Mouse (Mus musculus): ENCODE measurements around the gene Gm49395.

Gene Gm49395

DNA sequence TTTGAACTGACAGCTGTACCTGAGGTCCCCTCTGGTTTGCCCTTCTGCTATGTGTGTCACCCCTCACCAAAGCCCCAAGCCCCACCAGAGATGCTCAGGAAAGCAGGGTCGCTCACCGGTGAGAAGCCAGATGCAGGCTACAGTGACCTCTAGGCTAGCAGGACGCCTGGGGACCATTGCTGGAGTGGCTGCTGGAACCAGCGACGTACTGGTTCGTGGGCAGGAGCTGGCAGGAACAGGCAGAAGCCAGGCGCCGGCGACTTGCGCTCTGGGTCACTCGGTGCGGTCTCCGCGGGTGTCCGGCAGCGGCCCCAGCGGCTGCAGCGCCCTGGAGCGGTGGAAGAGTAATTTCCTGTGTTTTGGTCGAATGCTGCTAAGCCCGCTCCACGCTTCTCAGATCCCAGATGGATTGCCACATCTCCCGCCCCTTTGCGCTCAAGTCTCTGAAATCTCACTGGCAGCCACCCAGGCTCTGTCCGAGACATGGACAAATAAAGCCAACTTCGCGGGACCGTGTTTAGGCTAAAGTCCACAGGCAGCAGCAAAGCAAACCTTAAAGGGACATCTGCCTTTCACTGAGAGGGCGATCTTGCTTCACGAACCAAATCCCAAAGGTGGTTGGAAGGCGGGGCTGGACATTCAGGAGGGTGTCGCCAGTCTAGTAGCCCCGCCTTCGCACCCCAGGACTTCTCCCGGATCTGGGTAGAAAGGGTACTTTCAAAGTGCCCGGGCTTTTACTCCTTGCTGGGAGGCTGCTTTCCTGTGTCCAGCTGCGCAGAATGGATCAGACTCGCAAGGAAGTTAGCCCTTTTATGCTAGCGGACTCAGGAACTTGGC, at the start of gene Gm49395, which contains the start of gene Itga1:
Gene Gm49395, minus strand, starts transcription at position 567 of the 837 bp plus-strand sequence.
Gene Itga1, minus strand, starts transcription at position 610 of the 837 bp plus-strand sequence.
- DNase-seq: peak; percentile 94

DNA sequence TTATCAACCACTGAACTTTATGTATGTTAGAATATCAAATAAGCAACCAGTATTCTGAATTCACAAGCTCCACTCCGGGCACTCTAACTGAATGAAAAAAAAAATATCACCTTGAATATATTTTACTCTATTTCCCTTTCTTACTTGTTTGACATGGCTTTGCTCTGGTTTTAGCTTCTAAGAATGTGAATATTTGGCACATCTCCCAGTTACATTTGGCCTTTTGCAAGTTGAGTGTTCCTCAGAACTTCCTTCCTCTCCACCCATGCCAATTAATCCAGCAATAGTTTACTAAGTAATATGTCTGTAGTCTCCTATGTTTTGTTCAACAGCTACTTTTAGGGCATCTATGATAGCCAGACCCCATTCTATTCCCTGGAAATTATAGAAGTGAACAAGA, 48.9 kb upstream of the Gm49395 start:
- DNase-seq: peak; percentile 24

- DNase-seq: no peak
Observed at GRCm38 (mm10) chr13:115149849-115150248, 48.1 kb upstream of the Gm49395 start.

- DNase-seq: no peak
Observed at GRCm38 (mm10) chr13:115143575-115143974, 41.9 kb upstream of the Gm49395 start.

GRCm38 (mm10) chr13:115142066-115142465, 40.3 kb upstream of the Gm49395 start:
- DNase-seq: no peak

DNA sequence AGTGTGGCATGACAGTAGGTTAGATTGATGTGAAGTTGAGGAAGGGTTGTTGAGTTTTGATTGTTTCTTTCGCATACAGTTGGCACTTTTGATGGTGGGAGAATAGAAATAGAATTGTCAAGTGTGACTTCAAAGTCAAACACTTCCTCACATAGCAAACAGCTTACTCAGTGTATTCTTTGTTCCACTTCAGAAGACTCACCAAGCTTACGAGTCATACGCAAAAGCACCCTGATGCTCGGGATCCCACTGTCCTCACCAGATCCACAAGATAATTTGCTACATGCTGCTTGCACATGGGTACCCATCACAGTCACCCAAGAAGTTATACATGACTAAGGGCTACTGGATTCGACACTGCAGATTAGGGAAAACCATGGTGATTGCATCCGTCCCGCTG, 36.8 kb upstream of the Gm49395 start:
- DNase-seq: no peak

DNA sequence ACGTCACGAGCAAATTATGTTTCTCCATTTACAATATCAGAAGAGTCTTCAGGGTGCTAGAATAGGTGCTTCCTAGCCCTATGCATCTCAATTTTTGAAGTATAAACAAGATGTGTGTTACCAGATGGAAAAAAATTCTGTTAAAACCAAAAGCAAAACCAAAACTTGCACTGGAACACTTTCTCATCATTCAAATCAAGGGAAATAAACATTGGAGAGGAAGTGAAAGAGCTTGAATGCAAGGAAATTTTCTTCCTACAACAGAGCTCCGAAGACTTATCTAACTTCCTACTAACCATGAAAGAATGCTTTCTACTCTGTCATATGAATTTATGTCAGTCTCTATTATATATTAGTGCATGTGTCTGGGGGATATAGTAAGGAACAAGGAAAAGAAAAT, 35.0 kb upstream of the Gm49395 start:
- no peak for DNase-seq

DNA sequence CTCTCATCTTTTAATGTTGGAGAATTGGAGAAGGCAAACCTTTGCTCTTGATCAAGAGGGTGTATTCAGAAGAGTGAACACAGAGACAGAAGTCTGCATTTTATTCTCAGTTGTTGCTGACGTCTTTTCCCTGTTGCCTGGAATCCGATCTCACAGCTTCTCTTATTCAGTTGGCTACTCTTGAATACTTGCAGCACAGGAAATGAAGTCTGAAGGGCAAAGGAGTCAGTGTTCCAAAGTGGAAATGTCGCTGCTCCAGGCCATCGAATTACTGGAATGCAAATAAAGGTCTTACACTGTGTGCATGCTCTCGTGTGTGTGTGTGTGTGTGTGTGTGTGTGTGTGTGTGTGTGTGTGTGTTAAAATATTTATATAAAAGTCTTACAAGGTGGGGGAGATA, 30.7 kb upstream of the Gm49395 start:
- peak; percentile 11 for DNase-seq

GRCm38 (mm10) chr13:115131381-115131780, 29.7 kb upstream of the Gm49395 start:
- DNase-seq: no peak

DNA sequence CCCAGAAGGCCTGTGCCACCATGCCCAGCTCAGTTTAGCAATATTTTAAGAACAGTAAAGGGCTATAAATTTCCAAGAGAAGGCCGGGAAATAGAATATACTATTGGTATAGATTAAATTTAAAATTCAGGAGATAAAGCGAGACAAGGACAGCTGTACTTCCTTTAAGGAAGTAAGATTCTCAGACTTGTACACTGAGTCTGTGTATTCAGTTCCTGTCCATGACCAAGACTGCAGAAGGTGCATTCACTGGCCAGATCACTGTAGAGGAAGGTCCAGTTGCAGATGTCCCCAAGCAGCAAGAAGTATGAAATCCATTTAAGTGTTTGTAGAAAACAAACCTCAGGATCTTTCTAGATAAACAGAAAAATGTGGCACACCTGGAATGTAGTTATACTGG, 28.3 kb upstream of the Gm49395 start:
- no peak for DNase-seq

DNA sequence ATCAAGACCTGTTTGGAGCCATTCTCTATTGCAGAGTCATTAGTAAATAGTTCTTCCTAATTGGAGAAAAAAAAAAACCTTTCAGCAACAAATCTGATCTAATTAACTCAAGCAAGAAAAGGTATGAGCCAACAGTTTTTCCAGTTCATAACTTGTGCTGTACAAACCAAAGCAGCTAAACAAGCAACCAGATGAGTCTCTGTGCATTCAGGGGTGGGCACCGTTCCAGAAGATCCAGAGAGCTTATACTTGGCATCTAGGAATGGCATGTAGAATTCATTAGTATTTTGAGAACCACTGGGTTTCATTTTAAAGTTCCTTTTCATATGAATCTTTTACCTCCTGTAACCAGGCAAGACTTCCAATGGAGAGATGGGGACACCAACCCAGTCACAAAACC, 26.1 kb upstream of the Gm49395 start:
- no peak for DNase-seq

DNA sequence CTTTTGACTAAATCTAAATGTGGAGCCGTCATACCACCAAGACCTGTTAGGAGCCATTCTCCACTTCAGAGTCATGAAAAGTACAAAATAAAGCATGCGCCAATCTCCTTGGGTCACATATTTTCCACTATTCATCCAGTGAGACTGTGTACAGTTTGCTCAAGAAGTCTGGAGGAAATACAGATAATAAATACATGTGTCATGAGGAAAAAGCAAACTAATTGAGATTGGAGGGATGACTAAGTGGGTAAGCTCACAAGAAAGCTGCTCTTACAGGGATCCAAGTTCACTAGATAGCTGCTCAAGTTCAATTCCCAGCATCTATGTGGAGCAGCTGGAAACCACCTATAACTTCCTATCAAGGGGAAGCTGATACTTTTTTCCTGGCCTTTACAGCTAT, 24.8 kb upstream of the Gm49395 start:
- DNase-seq: no peak

DNA sequence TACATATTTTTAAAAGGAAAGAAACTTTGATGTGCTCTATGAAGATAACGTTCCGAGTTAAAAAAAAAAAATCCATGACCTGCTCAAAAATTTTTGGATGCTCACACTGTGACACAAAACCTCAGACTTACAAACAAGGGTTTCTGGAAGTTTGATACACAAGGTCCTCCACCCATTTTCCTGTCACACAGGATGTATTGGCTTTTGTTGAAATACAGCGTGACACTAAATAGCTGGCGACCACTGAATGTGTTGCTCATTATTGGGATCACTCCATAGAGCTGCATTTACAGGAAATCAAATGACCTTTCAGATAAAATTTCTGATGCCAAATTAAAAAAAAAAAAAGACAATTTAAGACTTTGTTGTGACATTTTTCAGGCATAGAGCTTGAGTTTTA, 23.4 kb upstream of the Gm49395 start:
- no peak for DNase-seq

- no peak for DNase-seq
Observed at GRCm38 (mm10) chr13:115124521-115124920, 22.8 kb upstream of the Gm49395 start.

DNA sequence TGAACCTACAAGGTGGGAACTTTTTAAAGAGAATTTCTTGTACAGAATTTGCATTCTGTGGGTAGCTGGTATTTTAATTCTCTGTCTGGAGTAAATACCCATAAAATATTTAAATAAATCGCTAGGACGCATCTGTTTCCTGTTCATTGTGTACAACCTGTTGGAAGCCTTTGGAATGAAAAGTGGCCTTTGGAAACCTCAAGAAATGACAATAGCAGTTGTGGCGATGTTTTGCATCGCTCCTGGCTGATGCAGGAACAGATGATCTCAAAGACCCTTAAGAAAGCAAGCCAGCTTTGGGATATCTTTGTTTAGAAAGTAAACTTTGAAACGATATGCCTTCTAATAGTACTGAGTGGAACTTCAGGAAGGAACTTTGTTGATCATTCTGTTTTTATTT, 17.0 kb upstream of the Gm49395 start:
- DNase-seq: peak; percentile 24

DNA sequence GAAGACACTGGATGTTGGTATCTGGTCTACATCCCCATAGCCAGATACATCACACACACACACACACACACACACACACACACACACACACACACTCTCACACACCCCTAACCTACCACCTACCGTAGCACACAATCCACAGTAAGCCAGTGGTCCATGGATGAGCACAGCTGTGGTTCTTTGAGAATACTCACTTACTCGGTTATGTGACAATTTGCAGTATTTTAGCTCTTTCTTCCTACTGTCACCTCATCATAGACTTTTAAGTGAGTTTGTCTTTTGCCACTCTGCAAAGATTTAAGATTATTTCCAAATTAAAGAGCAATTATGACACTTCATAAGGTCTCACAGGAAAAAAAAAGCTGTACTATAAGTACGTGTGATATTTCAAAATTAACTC, 16.5 kb upstream of the Gm49395 start:
- no peak for DNase-seq

DNA sequence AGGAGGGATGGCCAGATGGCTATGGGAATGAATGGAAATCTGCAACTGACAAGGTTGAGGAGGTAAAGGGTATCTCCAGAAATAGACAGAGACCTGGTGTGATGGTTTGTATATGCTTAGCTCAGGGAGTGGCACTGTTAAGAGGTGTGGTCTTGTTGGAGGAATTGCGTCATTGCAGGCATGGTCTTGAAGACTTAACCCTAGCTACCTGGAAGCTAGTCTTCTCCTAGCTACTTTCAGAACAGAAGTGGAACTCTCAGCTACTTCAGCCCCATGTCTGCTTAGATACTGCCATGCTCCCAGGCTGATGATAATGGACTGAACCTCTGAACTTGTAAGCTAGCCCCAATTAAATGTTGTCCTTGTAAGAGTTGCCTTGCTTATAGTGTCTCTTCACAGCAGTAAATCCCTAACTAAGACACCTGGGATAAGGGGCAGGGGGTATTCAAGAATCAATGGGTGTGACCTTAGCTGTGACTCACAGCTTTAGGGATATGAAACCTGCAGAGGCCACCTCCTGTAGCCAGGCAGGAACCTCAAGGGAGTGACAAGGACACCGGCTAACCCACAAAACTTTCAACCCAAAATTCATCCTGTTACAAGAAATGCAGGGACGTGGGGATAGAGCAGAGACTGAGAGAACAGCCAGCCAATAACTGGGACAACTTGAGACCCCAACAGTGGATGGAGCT, 15.4 kb upstream of the Gm49395 start:
- DNase-seq: no peak

DNA sequence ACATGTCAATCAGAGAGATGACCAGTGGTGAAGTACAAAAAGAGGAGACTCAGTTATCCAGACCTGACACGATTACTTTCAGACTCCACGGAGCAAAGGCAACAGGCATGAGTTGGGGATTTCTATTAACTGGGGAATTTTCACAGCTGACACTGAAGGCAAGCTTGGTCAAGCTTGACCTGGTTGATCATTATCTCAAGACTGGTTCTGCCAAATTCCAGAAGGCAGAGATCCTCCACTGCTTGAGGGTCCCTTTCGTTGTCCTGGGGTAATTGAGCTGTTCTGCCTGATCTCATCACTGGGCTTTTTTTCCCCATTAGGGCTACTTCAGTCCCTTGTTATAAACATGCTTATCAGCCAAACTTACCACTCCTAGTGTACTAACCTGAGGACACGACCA, 7.9 kb upstream of the Gm49395 start:
- DNase-seq: no peak

DNA sequence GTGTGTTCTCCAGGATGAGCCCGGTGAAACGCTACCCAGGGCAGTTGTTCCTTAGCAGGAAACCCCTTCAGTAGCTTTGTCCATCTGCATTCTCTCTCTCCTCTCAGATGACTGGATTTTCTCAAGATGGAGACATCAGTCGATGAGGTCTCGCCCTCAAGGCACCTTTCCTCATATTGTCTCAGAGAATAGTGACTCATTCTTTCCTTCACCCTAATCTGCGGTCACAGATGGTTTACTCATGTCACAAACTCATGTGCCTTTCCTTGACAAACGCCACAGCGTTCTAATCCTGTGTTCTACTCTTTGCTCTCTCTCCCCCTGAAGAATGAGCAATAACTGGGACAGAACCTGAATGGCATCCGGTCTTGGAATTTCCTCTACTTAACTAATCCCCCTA, 5.7 kb upstream of the Gm49395 start:
- DNase-seq: no peak

- no peak for DNase-seq
Observed at GRCm38 (mm10) chr13:115106183-115106582, 4.5 kb upstream of the Gm49395 start.

- DNase-seq: no peak
Observed at GRCm38 (mm10) chr13:115102754-115103153, 1.0 kb upstream of the Gm49395 start.

- no peak for DNase-seq
Observed at GRCm38 (mm10) chr13:115100381-115101177, 1.1 kb downstream of the Gm49395 start.

DNA sequence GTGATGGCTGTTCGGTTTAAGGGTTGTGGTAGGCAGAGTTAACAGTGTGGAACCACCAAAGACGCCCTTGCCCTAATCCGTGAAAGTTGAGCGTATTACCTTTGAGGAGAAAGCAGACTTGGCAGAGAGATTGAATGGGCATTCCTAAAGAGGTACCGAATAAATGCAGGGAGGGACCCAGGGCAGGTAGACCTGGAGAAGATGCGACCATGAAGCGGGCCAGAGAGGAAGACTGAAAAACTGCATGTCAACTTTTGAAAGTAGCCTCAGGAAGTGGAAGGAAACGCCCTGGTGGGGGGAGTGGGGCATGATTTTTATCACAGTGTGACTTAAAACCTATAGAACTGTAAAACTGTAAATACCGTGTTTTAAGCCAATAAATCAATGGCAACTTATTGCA, 2.3 kb downstream of the Gm49395 start:
- no peak for DNase-seq

DNA sequence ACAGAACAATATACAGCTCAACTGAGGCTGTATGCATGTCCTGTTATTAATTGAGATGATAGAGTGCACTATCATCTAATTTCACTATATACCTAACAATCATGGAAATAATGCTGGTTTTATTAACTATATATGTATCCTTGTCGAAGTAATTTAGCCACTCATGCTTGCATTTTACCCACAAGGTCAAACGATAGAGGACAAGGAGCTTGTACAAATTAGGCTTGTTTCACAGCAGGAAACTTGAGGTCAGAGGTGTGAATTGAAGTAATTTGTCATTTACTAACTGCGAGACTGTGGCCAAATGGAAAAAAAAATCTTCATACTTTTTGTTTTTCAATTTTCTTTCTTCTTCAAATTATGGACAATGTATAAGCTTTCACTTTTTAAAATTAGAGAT, 3.5 kb downstream of the Gm49395 start:
- no peak for DNase-seq

Data from lung, postnatal 10 days (tissue).